9 mouse cellular contexts compared by ENCODE assay signal in the genomic region with DNA sequence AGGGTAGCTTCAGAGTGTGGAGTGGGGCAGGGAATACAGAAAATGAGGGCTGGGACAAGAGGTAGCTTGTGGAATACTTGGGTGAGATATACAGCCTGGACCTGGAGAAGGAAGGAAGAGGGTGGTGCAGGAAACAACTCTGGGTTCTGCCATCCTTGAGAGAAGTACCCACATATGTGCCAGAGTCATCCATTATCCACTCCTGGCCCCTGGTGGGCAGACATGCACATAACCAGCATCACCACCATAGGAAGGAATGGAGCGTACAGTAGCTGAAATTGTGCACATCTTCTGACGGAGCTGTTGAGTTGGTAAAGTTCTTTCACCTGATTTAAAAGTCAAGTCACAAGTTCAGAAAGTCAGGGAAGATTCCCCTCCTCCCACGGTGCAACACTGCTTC.
DNase-seq lines count a peak whose midpoint lies in the region; ATAC-seq lines count a peak whose summit lies in the region.
"Had no signal": no experiment of that assay in that cellular context is flagged by ENCODE, and none has a peak within 500 bp of the region (broad histone marks: within the 10 kb centered on the region; RNA-seq: fewer than 3 reads in every experiment).

No protein-coding gene starts in this region.

- no peak overlapping the region for H3K27ac ChIP-seq in limb, embryonic 13.5 days
- no peak overlapping the region for H3K27ac ChIP-seq in limb, embryonic 10.5 days
- H3K27ac ChIP-seq: liver, embryonic 13.5 days had no signal

- H3K4me2 ChIP-seq in limb, embryonic 13.5 days (replicated peaks): no peak overlapping the region
- H3K4me2 ChIP-seq: liver, embryonic 13.5 days had no signal

- H3K4me3 ChIP-seq in limb, embryonic 13.5 days: no peak overlapping the region
- no peak overlapping the region for H3K4me3 ChIP-seq in limb, embryonic 10.5 days
- H3K4me3 ChIP-seq: liver, embryonic 13.5 days had no signal

- H3K36me3 ChIP-seq in limb, embryonic 13.5 days: no peaks in the 10 kb centered on the region
- no peaks in the 10 kb centered on the region for H3K36me3 ChIP-seq in limb, embryonic 10.5 days
- H3K36me3 ChIP-seq: liver, embryonic 13.5 days had no signal

- H3K9me3 ChIP-seq in limb, embryonic 13.5 days: no peaks in the 10 kb centered on the region
- H3K9me3 ChIP-seq in limb, embryonic 10.5 days (replicated peaks): no peaks in the 10 kb centered on the region
- H3K9me3 ChIP-seq: liver, embryonic 13.5 days had no signal

- H3K27me3 ChIP-seq in limb, embryonic 13.5 days: 0 out of 2 replicates have a peak, but pooled peaks cover 4% of the 10 kb centered on the region
- no peaks in the 10 kb centered on the region for H3K27me3 ChIP-seq in limb, embryonic 10.5 days (ENCODE audit: low read depth, poor library complexity, severe bottlenecking)
- H3K27me3 ChIP-seq: liver, embryonic 13.5 days had no signal

- no peak overlapping the region for H3K9ac ChIP-seq in limb, embryonic 13.5 days
- H3K9ac ChIP-seq: liver, embryonic 13.5 days had no signal

- ATAC-seq in limb, embryonic 13.5 days (ENCODE audit: low FRiP score, low read depth): 0 out of 2 replicates have a peak, but pooled peaks have one; percentile 54

- H3K4me1 ChIP-seq in limb, embryonic 13.5 days: peaks cover 7% of the 10 kb centered on the region; the same call in 1 of the 2 replicates
- no peaks in the 10 kb centered on the region for H3K4me1 ChIP-seq in limb, embryonic 10.5 days
- H3K4me1 ChIP-seq: liver, embryonic 13.5 days had no signal

- peak; percentile 18 for DNase-seq in adrenal gland, postnatal 10 days
- DNase-seq in adrenal gland, postnatal 14 days: no peak
- DNase-seq in limb, embryonic 10.5 days (ENCODE audit: low spot score): no peak
- DNase-seq in frontal cortex, postnatal 14 days (ENCODE audit: low spot score in 2 of 2): peak; percentile 43 to 59
- peak; percentile 15 to 77 for DNase-seq in left cerebral cortex, adult 9 months (ENCODE audit: low spot score in 2 of 2)
- no peak for DNase-seq in spleen, postnatal 36 days (ENCODE audit: low spot score in 2 of 2)
- no peak for DNase-seq in urinary bladder, adult 18-20 months (ENCODE audit: low spot score in 2 of 2)
- DNase-seq: liver, embryonic 13.5 days had no signal

- 89% methylated on average over 3 of the region's 3 CpGs for WGBS in limb, embryonic 13.5 days
- 93% methylated on average over 3 of the region's 3 CpGs for WGBS in limb, embryonic 10.5 days

Comparison
In these comparisons a context has a peak if more than half of its experiments do, and no peak if none do; other contexts are left out.
1. DNase-seq: peak in adrenal gland, postnatal 10 days (single experiment), frontal cortex, postnatal 14 days (2 of 2) and left cerebral cortex, adult 9 months (2 of 2); none in adrenal gland, postnatal 14 days (single experiment), limb, embryonic 10.5 days (single experiment), spleen, postnatal 36 days (0 of 2) and urinary bladder, adult 18-20 months (0 of 2).